Mouse (Mus musculus): ENCODE results near the gene Inpp4b. TPM values are rescaled to one million over a fixed set of nuclear protein-coding genes. Genes with fewer than 3 reads are reported as not detected.

Gene Inpp4b
- polyA plus RNA-seq, 1 experiment: 5.5 TPM

- no peak overlapping the region for H3K4me3 ChIP-seq (ENCODE audit: insufficient read depth, low read length)
- H3K27ac ChIP-seq (ENCODE audit: insufficient read depth, low read depth, low read length): no peak overlapping the region
- no peak for TF ChIP-seq CTCF (IDR thresholded peaks at IDR 0.05; ENCODE audit: low read depth, low read length)
- no peaks in the 10 kb centered on the region for H3K4me1 ChIP-seq (ENCODE audit: control insufficient read depth, insufficient read depth, low read length)
These were observed 256.9 kb downstream of the Inpp4b start for GRCm38 (mm10) chr8:81599209-81599608.

- Histone ChIP-seq H3K4me3 (ENCODE audit: insufficient read depth, low read length) (no peak overlapping the region), H3K4me1 (ENCODE audit: control insufficient read depth, insufficient read depth, low read length) (no peaks in the 10 kb centered on the region), H3K27ac (ENCODE audit: insufficient read depth, low read depth, low read length) (no peak overlapping the region)
- TF ChIP-seq CTCF (IDR thresholded peaks at IDR 0.05; ENCODE audit: low read depth, low read length): no peak
- no peak for TF ChIP-seq POLR2A (IDR thresholded peaks at IDR 0.05; ENCODE audit: borderline replicate concordance, low read depth, low read length)
These were observed 258.8 kb downstream of the Inpp4b start for GRCm38 (mm10) chr8:81601136-81601535.

- Histone ChIP-seq H3K4me3 (ENCODE audit: insufficient read depth, low read length) (no peak overlapping the region), H3K27ac (ENCODE audit: insufficient read depth, low read depth, low read length) (no peak overlapping the region), H3K4me1 (ENCODE audit: control insufficient read depth, insufficient read depth, low read length) (no peaks in the 10 kb centered on the region)
- TF ChIP-seq CTCF (IDR thresholded peaks at IDR 0.05; ENCODE audit: low read depth, low read length) (no peak), POLR2A (IDR thresholded peaks at IDR 0.05; ENCODE audit: borderline replicate concordance, low read depth, low read length) (no peak)
These were observed 265.7 kb downstream of the Inpp4b start for GRCm38 (mm10) chr8:81608082-81608481.

- Histone ChIP-seq H3K27ac (ENCODE audit: insufficient read depth, low read depth, low read length) (no peak overlapping the region), H3K4me1 (ENCODE audit: control insufficient read depth, insufficient read depth, low read length) (no peaks in the 10 kb centered on the region), H3K4me3 (ENCODE audit: insufficient read depth, low read length) (no peak overlapping the region)
- TF ChIP-seq CTCF (IDR thresholded peaks at IDR 0.05; ENCODE audit: low read depth, low read length): no peak
- no peak for TF ChIP-seq POLR2A (IDR thresholded peaks at IDR 0.05; ENCODE audit: borderline replicate concordance, low read depth, low read length)
These were observed 266.7 kb downstream of the Inpp4b start for GRCm38 (mm10) chr8:81609064-81609463.

GRCm38 (mm10) chr8:81612611-81613010 is 270.3 kb downstream of the Inpp4b start:
- H3K27ac ChIP-seq (ENCODE audit: insufficient read depth, low read depth, low read length): no peak overlapping the region
- no peak overlapping the region for H3K4me3 ChIP-seq (ENCODE audit: insufficient read depth, low read length)
- TF ChIP-seq CTCF (IDR thresholded peaks at IDR 0.05; ENCODE audit: low read depth, low read length) (no peak), POLR2A (IDR thresholded peaks at IDR 0.05; ENCODE audit: borderline replicate concordance, low read depth, low read length) (no peak)
- H3K4me1 ChIP-seq (ENCODE audit: control insufficient read depth, insufficient read depth, low read length): peaks cover 5% of the 10 kb centered on the region; the same call in 1 of the 2 replicates

- H3K27ac ChIP-seq (ENCODE audit: insufficient read depth, low read depth, low read length): no peak overlapping the region
- TF ChIP-seq CTCF (IDR thresholded peaks at IDR 0.05; ENCODE audit: low read depth, low read length) (no peak), POLR2A (IDR thresholded peaks at IDR 0.05; ENCODE audit: borderline replicate concordance, low read depth, low read length) (no peak)
- H3K4me1 ChIP-seq (ENCODE audit: control insufficient read depth, insufficient read depth, low read length): peaks cover 5% of the 10 kb centered on the region; the same call in 1 of the 2 replicates
- no peak overlapping the region for H3K4me3 ChIP-seq (ENCODE audit: insufficient read depth, low read length)
These were observed 271.8 kb downstream of the Inpp4b start for GRCm38 (mm10) chr8:81614135-81614534.

GRCm38 (mm10) chr8:81614605-81615004 is 272.2 kb downstream of the Inpp4b start:
- H3K27ac ChIP-seq (ENCODE audit: insufficient read depth, low read depth, low read length): no peak overlapping the region
- peaks cover 5% of the 10 kb centered on the region; the same call in 1 of the 2 replicates for H3K4me1 ChIP-seq (ENCODE audit: control insufficient read depth, insufficient read depth, low read length)
- TF ChIP-seq POLR2A (IDR thresholded peaks at IDR 0.05; ENCODE audit: borderline replicate concordance, low read depth, low read length) (no peak), CTCF (IDR thresholded peaks at IDR 0.05; ENCODE audit: low read depth, low read length) (no peak)

GRCm38 (mm10) chr8:81615552-81615951 is 273.2 kb downstream of the Inpp4b start:
- Histone ChIP-seq H3K27ac (ENCODE audit: insufficient read depth, low read depth, low read length) (no peak overlapping the region), H3K4me1 (ENCODE audit: control insufficient read depth, insufficient read depth, low read length) (peaks cover 5% of the 10 kb centered on the region; the same call in 1 of the 2 replicates), H3K4me3 (ENCODE audit: insufficient read depth, low read length) (no peak overlapping the region)
- TF ChIP-seq POLR2A (IDR thresholded peaks at IDR 0.05; ENCODE audit: borderline replicate concordance, low read depth, low read length) (no peak), CTCF (IDR thresholded peaks at IDR 0.05; ENCODE audit: low read depth, low read length) (no peak)

More at GRCm38 (mm10) chr8:81614605-81615004, 272.2 kb downstream of the Inpp4b start:
- H3K4me3 ChIP-seq (ENCODE audit: insufficient read depth, low read length): no peak overlapping the region

GRCm38 (mm10) chr8:81618918-81619317 is 276.6 kb downstream of the Inpp4b start:
- no peak for TF ChIP-seq CTCF (IDR thresholded peaks at IDR 0.05; ENCODE audit: low read depth, low read length)
- no peak for TF ChIP-seq POLR2A (IDR thresholded peaks at IDR 0.05; ENCODE audit: borderline replicate concordance, low read depth, low read length)
- H3K4me1 ChIP-seq (ENCODE audit: control insufficient read depth, insufficient read depth, low read length): peaks cover 5% of the 10 kb centered on the region; the same call in 1 of the 2 replicates
- no peak overlapping the region for H3K4me3 ChIP-seq (ENCODE audit: insufficient read depth, low read length)
- no peak overlapping the region for H3K27ac ChIP-seq (ENCODE audit: insufficient read depth, low read depth, low read length)

GRCm38 (mm10) chr8:81635015-81635414 is 292.7 kb downstream of the Inpp4b start:
- H3K4me3 ChIP-seq (ENCODE audit: insufficient read depth, low read length): no peak overlapping the region
- H3K4me1 ChIP-seq (ENCODE audit: control insufficient read depth, insufficient read depth, low read length): no peaks in the 10 kb centered on the region; the same call in 1 of the 2 replicates
- H3K27ac ChIP-seq (ENCODE audit: insufficient read depth, low read depth, low read length): no peak overlapping the region
- no peak for TF ChIP-seq CTCF (IDR thresholded peaks at IDR 0.05; ENCODE audit: low read depth, low read length)
- no peak for TF ChIP-seq POLR2A (IDR thresholded peaks at IDR 0.05; ENCODE audit: borderline replicate concordance, low read depth, low read length)

All from bone marrow macrophage, adult 2 months (primary cell).